Mouse (Mus musculus): Measurements from ENCODE around the gene Slc9a3r2. TPM values are rescaled to one million over a fixed set of nuclear protein-coding genes. Genes with fewer than 3 reads are reported as not detected.
"Not testable (repeated sequence)": the region's sequence is repeated elsewhere in the genome, so short reads cannot be mapped to it uniquely, and the experiment has no call there.

Slc9a3r2 gene
- polyA plus RNA-seq, 1 experiment from 2014 or later: 58.1 TPM

DNA sequence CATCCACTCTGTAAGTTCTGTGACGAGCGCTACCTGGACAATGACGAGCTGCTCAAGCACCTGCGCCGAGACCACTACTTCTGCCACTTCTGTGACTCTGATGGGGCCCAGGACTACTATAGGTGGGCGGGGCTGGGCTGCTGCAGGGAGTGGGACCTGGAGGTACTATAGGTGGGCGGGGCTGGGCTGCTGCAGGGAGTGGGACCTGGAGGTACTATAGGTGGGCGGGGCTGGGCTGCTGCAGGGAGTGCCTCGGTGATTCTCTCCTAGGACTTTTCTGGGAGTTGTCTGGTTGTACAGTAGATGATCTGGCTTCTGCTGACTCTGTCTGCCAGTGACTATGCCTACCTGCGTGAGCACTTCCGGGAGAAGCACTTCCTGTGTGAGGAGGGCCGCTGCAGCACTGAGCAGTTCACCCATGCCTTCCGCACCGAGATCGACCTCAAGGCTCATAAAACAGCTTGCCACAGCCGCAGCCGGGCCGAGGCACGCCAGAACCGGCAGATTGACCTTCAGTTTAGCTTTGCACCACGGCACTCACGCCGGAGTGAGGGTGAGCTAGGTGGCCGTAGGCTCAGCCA lies 27.5 kb upstream of the Slc9a3r2 start:
- ATAC-seq (ENCODE audit: low FRiP score, low read depth): no peak; the same call in 1 of the 2 replicates
- Histone ChIP-seq H3K27me3 (no peaks in the 10 kb centered on the region), H3K27ac (no peak overlapping the region), H3K4me3 (no peak overlapping the region), H3K9me3 (no peaks in the 10 kb centered on the region), H3K4me1 (0 out of 2 replicates have a peak, but pooled peaks cover 10% of the 10 kb centered on the region), H3K9ac (no peak overlapping the region), H3K4me2 (replicated peaks) (no peak overlapping the region), H3K36me3 (peaks cover 71% of the 10 kb centered on the region)
- 86% methylated on average over 24 of the region's 24 CpGs for WGBS

GRCm38 (mm10) chr17:24676877-24677276 lies 26.8 kb upstream of the Slc9a3r2 start:
- Histone ChIP-seq H3K4me3 (no peak overlapping the region), H3K36me3 (peaks cover 64% of the 10 kb centered on the region), H3K4me2 (replicated peaks) (no peak overlapping the region), H3K9ac (no peak overlapping the region), H3K27me3 (no peaks in the 10 kb centered on the region), H3K27ac (no peak overlapping the region), H3K9me3 (no peaks in the 10 kb centered on the region), H3K4me1 (peaks cover 17% of the 10 kb centered on the region)
- no peak for ATAC-seq (ENCODE audit: low FRiP score, low read depth)
- WGBS: 93% methylated on average over 5 of the region's 5 CpGs

- ATAC-seq (ENCODE audit: low FRiP score, low read depth): no peak
- H3K9ac ChIP-seq: 0 out of 2 replicates have a peak overlapping the region, but pooled peaks have one; percentile 35
- peaks cover 24% of the 10 kb centered on the region for H3K4me1 ChIP-seq
- WGBS: 71% methylated on average over 2 of the region's 2 CpGs
- H3K36me3 ChIP-seq: peaks cover 57% of the 10 kb centered on the region
- H3K4me3 ChIP-seq: no peak overlapping the region
- no peak overlapping the region for H3K4me2 ChIP-seq (replicated peaks)
- no peaks in the 10 kb centered on the region for H3K27me3 ChIP-seq
- H3K9me3 ChIP-seq: no peaks in the 10 kb centered on the region
- no peak overlapping the region for H3K27ac ChIP-seq
Measured at GRCm38 (mm10) chr17:24676187-24676586, 26.1 kb upstream of the Slc9a3r2 start.

- H3K4me2 ChIP-seq (replicated peaks): no peak overlapping the region
- no peak overlapping the region for H3K27ac ChIP-seq
- H3K4me3 ChIP-seq: no peak overlapping the region
- WGBS: 84% methylated on average over 7 of the region's 7 CpGs
- H3K4me1 ChIP-seq: peaks cover 34% of the 10 kb centered on the region
- no peak for ATAC-seq (ENCODE audit: low FRiP score, low read depth)
- H3K9ac ChIP-seq: peak overlapping the region; percentile 53; the same call in 1 of the 2 replicates
- peaks cover 38% of the 10 kb centered on the region for H3K36me3 ChIP-seq
- H3K27me3 ChIP-seq: no peaks in the 10 kb centered on the region
- H3K9me3 ChIP-seq: no peaks in the 10 kb centered on the region
Measured at GRCm38 (mm10) chr17:24674277-24674676, 24.1 kb upstream of the Slc9a3r2 start.

DNA sequence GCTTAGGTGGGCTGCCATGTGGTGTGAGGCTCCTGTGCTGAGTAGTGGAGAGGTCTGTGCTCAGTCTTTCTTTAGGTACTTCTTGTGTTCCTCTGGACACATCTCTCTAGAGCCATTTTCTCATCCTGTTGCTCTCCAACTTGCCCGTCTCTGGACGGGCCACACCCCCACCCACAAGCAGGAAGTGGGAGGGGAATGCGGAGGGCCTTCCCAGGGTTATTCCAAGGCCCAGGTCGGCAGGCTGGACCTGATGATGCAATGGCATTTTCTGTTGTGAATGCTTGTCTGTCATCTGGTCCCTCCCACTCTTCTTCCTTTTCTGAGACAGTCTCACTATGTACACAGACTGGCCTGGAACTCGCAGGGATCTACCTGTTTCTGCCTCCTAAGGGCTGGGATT lies 22.0 kb upstream of the Slc9a3r2 start:
- WGBS: 22% methylated on average over 5 of the region's 5 CpGs
- Histone ChIP-seq H3K36me3 (peaks cover 16% of the 10 kb centered on the region), H3K27ac (no peak overlapping the region), H3K27me3 (no peaks in the 10 kb centered on the region), H3K4me3 (no peak overlapping the region), H3K9ac (0 out of 2 replicates have a peak overlapping the region, but pooled peaks have one; percentile 43), H3K4me2 (replicated peaks) (peak overlapping the region; percentile 94), H3K4me1 (peaks cover 42% of the 10 kb centered on the region), H3K9me3 (no peaks in the 10 kb centered on the region)
- ATAC-seq (ENCODE audit: low FRiP score, low read depth): no peak

DNA sequence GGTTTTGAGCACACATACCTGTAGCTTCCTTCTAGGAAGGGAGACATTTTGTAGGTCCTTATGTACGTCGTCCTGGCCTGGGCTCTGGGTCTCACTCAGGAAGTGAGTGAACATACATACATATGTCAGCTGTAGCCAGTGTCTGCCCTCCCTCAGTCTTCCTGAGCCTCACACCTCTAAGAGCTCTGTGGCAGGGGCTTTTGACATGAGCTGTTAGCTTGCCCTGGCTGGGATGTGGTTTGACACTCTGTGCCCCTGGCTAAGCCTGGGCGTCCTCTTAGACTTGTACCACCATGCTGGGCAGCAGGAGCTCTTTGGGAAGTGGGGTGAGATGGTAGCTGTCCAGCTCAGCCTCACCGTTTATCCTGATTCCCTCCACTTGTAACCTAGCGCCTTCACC lies 21.2 kb upstream of the Slc9a3r2 start:
- ATAC-seq (ENCODE audit: low FRiP score, low read depth): no peak
- Histone ChIP-seq H3K4me2 (replicated peaks) (peak overlapping the region; percentile 94), H3K9me3 (no peaks in the 10 kb centered on the region), H3K9ac (peak overlapping the region; percentile 98), H3K36me3 (peaks cover 8% of the 10 kb centered on the region; the same call in 1 of the 2 replicates), H3K27me3 (no peaks in the 10 kb centered on the region), H3K4me3 (peak overlapping the region; percentile 97), H3K27ac (no peak overlapping the region), H3K4me1 (peaks cover 42% of the 10 kb centered on the region)
- whole genome bisulfite sequencing: 70% methylated on average over 5 of the region's 5 CpGs

- ATAC-seq (ENCODE audit: low FRiP score, low read depth): no peak
- peak overlapping the region; percentile 97 for H3K4me3 ChIP-seq
- H3K27me3 ChIP-seq: no peaks in the 10 kb centered on the region
- H3K27ac ChIP-seq: peak overlapping the region; percentile 83
- H3K9ac ChIP-seq: peak overlapping the region; percentile 98
- H3K36me3 ChIP-seq: 0 out of 2 replicates have a peak, but pooled peaks cover 8% of the 10 kb centered on the region
- H3K9me3 ChIP-seq: no peaks in the 10 kb centered on the region
- peaks cover 42% of the 10 kb centered on the region for H3K4me1 ChIP-seq
- H3K4me2 ChIP-seq (replicated peaks): peak overlapping the region; percentile 94
- 13% methylated on average over 8 of the region's 8 CpGs for WGBS
Measured at GRCm38 (mm10) chr17:24670246-24670844, 20.2 kb upstream of the Slc9a3r2 start.

- Histone ChIP-seq H3K9ac (peak within 1 kb of the TSS; percentile 98), H3K27me3 (no peaks in the 10 kb centered on the region), H3K4me1 (peaks cover 40% of the 10 kb centered on the region), H3K4me3 (peak within 1 kb of the TSS; percentile 97), H3K27ac (peak within 1 kb of the TSS; percentile 83), H3K36me3 (0 out of 2 replicates have a peak, but pooled peaks cover 8% of the 10 kb centered on the region), H3K4me2 (replicated peaks) (peak within 1 kb of the TSS; percentile 94), H3K9me3 (no peaks in the 10 kb centered on the region)
- ATAC-seq (ENCODE audit: low FRiP score, low read depth): peak; percentile 99
- under 1% methylated on average over 74 of the region's 80 CpGs for WGBS
Measured at GRCm38 (mm10) chr17:24669545-24670245, 19.6 kb upstream of the Slc9a3r2 start, which contains the start of gene Zfp598. Zfp598 (plus strand) TSS chr17:24669687.

GRCm38 (mm10) chr17:24669214-24669544 lies 19.1 kb upstream of the Slc9a3r2 start:
- H3K4me2 ChIP-seq (replicated peaks): peak overlapping the region; percentile 94
- H3K27ac ChIP-seq: peak overlapping the region; percentile 67
- ATAC-seq (ENCODE audit: low FRiP score, low read depth); H3K36me3 ChIP-seq; H3K27me3 ChIP-seq; H3K9me3 ChIP-seq: not testable (repeated sequence)
- peak overlapping the region; percentile 98 for H3K9ac ChIP-seq
- 12% methylated on average over 15 of the region's 15 CpGs for WGBS
- H3K4me3 ChIP-seq: peak overlapping the region; percentile 97
- peaks cover 35% of the 10 kb centered on the region for H3K4me1 ChIP-seq

DNA sequence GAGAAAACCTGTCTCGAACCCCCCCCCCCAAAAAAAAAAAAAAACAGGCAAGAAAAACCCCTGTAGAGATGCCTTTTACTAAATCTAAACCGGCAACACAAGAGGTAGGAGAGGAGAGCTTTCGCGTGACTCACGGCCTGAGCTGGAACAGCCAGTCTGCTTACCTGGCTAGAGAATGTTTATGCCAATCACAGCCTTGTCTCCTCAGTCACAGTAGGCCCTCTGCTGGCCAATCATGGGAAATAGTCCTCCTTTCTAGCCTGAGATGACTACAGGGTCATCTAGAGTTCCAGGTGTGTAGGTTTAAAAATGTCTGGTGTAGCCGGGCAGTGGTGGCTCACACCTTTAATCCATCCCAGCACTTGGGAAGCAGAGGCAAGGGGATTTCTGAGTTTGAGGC lies 17.3 kb upstream of the Slc9a3r2 start:
- ATAC-seq (ENCODE audit: low FRiP score, low read depth): no peak
- 23% methylated on average over 6 of the region's 6 CpGs for WGBS

DNA sequence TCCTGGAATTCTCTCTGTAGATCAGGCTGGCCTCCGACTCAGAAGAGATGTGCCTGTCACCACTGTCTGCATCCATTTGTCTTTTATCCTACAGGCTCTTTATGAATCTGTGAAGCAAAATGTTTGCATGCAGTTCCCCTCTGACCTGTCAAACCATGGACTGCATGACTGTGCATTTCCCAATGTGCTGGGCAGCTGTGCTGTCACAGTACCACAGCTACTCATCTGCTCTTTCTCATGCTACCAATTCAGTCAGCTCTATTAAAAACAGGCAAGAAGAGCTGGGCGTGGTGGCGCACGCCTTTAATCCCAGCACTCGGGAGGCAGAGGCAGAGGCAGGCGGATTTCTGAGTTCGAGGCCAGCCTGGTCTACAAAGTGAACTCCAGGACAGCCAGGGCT lies 16.9 kb upstream of the Slc9a3r2 start:
- not testable (repeated sequence) for H3K4me3 ChIP-seq; H3K36me3 ChIP-seq; H3K4me2 ChIP-seq (replicated peaks); H3K9ac ChIP-seq; H3K9me3 ChIP-seq; H3K27me3 ChIP-seq; ATAC-seq (ENCODE audit: low FRiP score, low read depth); H3K27ac ChIP-seq
- 66% methylated on average over 7 of the region's 7 CpGs for WGBS
- H3K4me1 ChIP-seq: peaks cover 26% of the 10 kb centered on the region

More for the DNA sequence above, 17.3 kb upstream of the Slc9a3r2 start:
- no peaks in the 10 kb centered on the region for H3K27me3 ChIP-seq
- H3K27ac ChIP-seq: no peak overlapping the region
- H3K4me2 ChIP-seq (replicated peaks): no peak overlapping the region
- no peaks in the 10 kb centered on the region for H3K36me3 ChIP-seq
- H3K4me1 ChIP-seq: peaks cover 30% of the 10 kb centered on the region
- H3K9me3 ChIP-seq: no peaks in the 10 kb centered on the region
- no peak overlapping the region for H3K9ac ChIP-seq
- no peak overlapping the region for H3K4me3 ChIP-seq

DNA sequence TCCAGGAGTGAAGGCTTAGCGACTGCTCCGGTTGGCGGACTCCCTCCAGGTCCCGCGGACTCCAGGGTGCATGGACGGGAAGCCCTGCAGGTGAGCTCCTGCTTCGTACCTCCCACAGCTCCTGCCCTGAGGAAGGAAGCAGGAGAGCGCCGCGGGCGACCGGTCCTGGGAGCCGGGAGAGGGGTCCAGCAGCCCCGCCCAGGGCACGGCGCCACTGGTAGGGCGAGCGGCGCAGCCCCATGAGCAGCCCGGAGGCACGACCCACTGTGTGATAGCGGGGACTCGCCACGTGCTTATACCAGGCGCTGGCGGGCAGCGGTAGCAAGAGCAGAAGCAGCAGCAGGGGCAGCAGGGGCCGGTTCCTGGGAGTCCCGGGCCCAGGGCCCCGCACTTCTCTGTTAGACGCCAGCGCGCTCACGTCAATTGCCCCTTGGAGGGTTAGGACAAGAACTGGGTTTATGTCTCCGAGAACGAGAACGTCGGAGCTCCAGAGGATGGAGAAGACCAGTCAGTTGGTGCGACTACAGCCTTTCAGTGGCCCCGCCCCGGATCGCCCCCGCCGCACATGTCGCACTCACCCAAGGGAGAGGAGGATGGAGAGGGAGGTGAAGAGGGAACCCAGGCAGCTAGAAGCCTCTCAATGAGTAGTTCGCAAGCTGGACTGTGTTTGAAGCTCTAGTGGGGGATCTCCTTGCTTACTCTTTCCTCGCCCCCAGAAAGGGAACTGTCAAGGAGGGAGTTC lies 8.1 kb upstream of the Slc9a3r2 start, which contains the start of gene Npw:
TSS of gene Npw (minus strand) at position 441 of the 742 bp plus-strand sequence.
- Histone ChIP-seq H3K36me3 (no peaks in the 10 kb centered on the region), H3K9ac (peak within 1 kb of the TSS; percentile 73), H3K27me3 (peaks cover 50% of the 10 kb centered on the region), H3K9me3 (no peaks in the 10 kb centered on the region), H3K4me3 (peak within 1 kb of the TSS; percentile 53), H3K27ac (no peak within 1 kb of the TSS), H3K4me1 (peaks cover 16% of the 10 kb centered on the region), H3K4me2 (replicated peaks) (peak within 1 kb of the TSS; percentile 96)
- ATAC-seq (ENCODE audit: low FRiP score, low read depth): peak; percentile 17
- 2% methylated on average over 47 of the region's 47 CpGs for WGBS
